Mouse (Mus musculus) bone marrow macrophage, adult 2 months (primary cell): ENCODE data around the gene Cd83. TPM values are rescaled to one million over a fixed set of nuclear protein-coding genes. Genes with fewer than 3 reads are reported as not detected.

ENCODE experiments used
- H3K27ac ChIP-seq: 2 replicates; pipeline ENCODE4 v1.5.1; 2012; ENCODE audit warnings: low read depth, low read length; ENCODE audit not compliant: insufficient read depth
- H3K4me1 ChIP-seq: 2 replicates; pipeline ENCODE4 v1.6.1; 2012; ENCODE audit warnings: low read length; ENCODE audit not compliant: control insufficient read depth, insufficient read depth
- H3K4me3 ChIP-seq: 2 replicates; pipeline ENCODE4 v1.5.1; 2012; ENCODE audit warnings: mild to moderate bottlenecking, low read length, moderate library complexity; ENCODE audit not compliant: insufficient read depth
- CTCF ChIP-seq: IDR thresholded peaks from 2 replicates; pipeline ENCODE4 v1.5.1; 2012; ENCODE audit warnings: low read depth, mild to moderate bottlenecking, low read length, moderate library complexity
- POLR2A ChIP-seq: IDR thresholded peaks from 2 replicates; pipeline ENCODE4 v1.6.1; 2012; ENCODE audit warnings: mild to moderate bottlenecking, low read depth, low read length, borderline replicate concordance
- polyA plus RNA-seq: library from polyadenylated mRNA; stranded (reverse); fragments of >200 nt; gene quantifications from 2 replicates; pipeline ENCODE4 v1.2.4, GENCODE M21; 2012; ENCODE audit not compliant: missing spikeins, insufficient read depth, insufficient read length

The Cd83 gene
- polyA plus RNA-seq, 1 experiment: 44.5 TPM

DNA sequence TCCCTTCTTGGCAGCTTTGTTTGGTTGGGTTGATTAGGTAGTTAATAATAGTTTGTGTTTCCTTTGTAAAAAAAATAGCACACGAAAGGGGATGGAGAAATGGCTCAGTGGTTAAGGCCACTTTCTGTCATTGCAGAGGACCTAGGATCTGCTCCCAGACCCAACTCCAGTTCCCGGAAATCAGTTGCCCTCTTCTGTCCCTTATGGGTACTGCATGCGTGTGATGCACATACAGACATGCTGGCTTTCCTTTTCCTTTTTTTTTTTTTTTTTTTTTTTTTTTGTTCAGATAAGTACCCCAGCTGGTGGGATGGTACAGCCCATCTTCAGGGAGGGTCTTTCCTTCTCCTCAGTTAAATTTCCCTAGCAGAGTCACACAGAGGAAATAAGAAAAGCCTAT lies 20.1 kb downstream of the Cd83 start:
- TF ChIP-seq CTCF: no peak

DNA sequence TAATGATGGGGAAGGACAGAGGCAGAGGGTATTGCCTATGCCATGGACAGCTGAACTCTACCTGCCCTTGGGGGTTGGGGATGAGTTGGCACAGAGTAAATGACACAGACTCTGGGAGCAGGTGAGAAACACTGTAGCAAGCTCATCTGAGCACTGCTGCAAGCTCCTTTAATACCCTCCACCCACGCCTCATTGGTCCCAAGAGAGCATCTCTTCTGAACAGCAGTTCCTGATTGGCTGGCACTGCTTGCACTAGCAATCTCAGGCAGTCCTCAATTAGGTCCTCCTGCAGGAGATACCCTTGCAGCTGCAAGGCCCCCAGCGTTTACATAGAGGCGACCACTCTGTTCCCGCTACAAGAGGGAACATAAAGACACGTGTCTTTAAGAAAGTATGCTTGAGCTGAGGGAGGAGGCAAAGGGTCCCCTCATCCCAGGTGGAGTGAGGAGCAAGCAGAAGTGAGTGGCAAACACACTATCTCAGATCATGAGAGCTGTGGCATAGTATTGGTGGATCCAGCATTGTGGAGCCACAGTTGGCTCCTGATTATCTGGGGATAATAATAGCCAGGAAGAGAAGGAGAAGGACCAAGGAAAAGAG lies 20.7 kb downstream of the Cd83 start:
- Histone ChIP-seq H3K27ac (no peak overlapping the region), H3K4me3 (no peak overlapping the region), H3K4me1 (peaks cover 20% of the 10 kb centered on the region)
- TF ChIP-seq CTCF: no peak
- TF ChIP-seq POLR2A: no peak

More for the DNA sequence above, 20.1 kb downstream of the Cd83 start:
- Histone ChIP-seq H3K4me3 (no peak overlapping the region), H3K27ac (no peak overlapping the region), H3K4me1 (peaks cover 20% of the 10 kb centered on the region)

- no peak for TF ChIP-seq POLR2A
- TF ChIP-seq CTCF: no peak
- peaks cover 18% of the 10 kb centered on the region for H3K4me1 ChIP-seq
- no peak overlapping the region for H3K27ac ChIP-seq
- no peak overlapping the region for H3K4me3 ChIP-seq
Observed at GRCm38 (mm10) chr13:43806371-43807271, 22.0 kb downstream of the Cd83 start.

- TF ChIP-seq POLR2A (no peak), CTCF (no peak)
- Histone ChIP-seq H3K27ac (no peak overlapping the region), H3K4me3 (no peak overlapping the region), H3K4me1 (peaks cover 14% of the 10 kb centered on the region)
Observed at GRCm38 (mm10) chr13:43807272-43807675, 22.7 kb downstream of the Cd83 start.

DNA sequence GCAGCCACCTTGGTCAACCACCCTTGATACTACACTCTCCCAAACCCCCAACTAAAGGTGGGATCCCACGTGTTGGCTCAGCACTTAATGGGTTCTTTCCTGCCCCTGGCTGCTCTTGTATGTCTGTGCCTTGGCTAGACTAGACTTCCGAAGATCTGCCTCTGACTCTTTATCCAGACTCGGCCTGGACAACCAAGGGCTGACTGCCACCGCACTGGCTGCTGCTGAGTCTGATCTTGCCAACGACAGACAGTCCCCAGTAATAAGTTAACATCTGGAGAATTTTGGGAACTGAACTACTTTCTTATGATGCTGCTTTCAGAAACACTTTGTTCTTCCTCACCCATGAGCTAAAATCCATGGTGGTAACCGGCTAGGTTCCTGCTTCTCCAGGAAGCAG lies 26.0 kb downstream of the Cd83 start:
- Histone ChIP-seq H3K27ac (no peak overlapping the region), H3K4me1 (no peaks in the 10 kb centered on the region), H3K4me3 (no peak overlapping the region)
- TF ChIP-seq CTCF (no peak), POLR2A (no peak)

DNA sequence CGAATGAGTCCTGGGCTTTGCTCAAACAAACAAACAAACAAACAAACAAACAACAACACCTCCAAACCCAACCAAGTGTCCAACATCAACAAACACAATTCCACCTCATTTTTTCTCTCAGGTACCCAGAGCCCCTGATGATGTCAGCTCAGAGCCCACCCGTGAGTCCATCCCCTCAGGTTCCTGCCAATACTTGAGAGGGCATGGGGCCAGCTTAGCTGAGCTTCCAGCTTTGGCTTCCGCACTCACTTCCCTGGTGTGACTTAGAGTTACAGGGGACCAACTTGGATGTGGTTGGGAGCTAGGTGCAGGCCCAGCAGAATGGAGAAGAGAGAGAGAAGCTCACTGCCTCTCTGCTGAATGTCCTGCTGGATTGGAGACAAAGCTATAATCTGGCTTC lies 27.3 kb downstream of the Cd83 start:
- TF ChIP-seq CTCF (no peak), POLR2A (no peak)
- Histone ChIP-seq H3K4me1 (no peaks in the 10 kb centered on the region), H3K27ac (no peak overlapping the region)

DNA sequence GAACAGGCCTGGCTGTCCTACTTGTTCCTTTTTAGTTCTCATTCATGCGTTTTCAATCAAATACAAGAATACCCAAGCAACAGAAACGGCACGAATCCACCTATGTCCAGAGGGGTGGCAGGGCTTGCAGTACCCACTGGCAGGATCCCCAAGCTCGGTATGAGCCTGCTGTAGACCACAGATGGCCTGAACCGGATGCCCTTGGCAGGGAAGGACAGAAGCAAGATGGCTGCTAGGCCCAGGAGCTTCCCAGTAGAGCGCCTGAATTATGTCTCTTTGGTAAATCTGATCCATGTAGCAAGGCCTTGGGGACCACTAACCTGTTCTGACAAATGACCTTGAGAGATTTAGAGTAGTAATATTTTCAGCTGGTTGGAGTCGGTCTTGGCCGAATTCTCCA lies 28.9 kb downstream of the Cd83 start:
- no peaks in the 10 kb centered on the region for H3K4me1 ChIP-seq
- H3K27ac ChIP-seq: no peak overlapping the region
- no peak overlapping the region for H3K4me3 ChIP-seq
- TF ChIP-seq CTCF (no peak), POLR2A (no peak)

More for the DNA sequence above, 27.3 kb downstream of the Cd83 start:
- H3K4me3 ChIP-seq: no peak overlapping the region

GRCm38 (mm10) chr13:43817461-43817860 lies 32.9 kb downstream of the Cd83 start:
- TF ChIP-seq POLR2A (no peak), CTCF (no peak)
- no peak overlapping the region for H3K4me3 ChIP-seq
- H3K27ac ChIP-seq: no peak overlapping the region

GRCm38 (mm10) chr13:43818307-43819019 lies 33.9 kb downstream of the Cd83 start:
- no peaks in the 10 kb centered on the region for H3K4me1 ChIP-seq
- no peak overlapping the region for H3K4me3 ChIP-seq
- TF ChIP-seq CTCF (no peak), POLR2A (no peak)
- no peak overlapping the region for H3K27ac ChIP-seq

More at GRCm38 (mm10) chr13:43817461-43817860, 32.9 kb downstream of the Cd83 start:
- H3K4me1 ChIP-seq: no peaks in the 10 kb centered on the region

- Histone ChIP-seq H3K4me1 (no peaks in the 10 kb centered on the region), H3K27ac (no peak overlapping the region), H3K4me3 (no peak overlapping the region)
- no peak for TF ChIP-seq POLR2A
- no peak for TF ChIP-seq CTCF
Observed at GRCm38 (mm10) chr13:43819020-43819310, 34.4 kb downstream of the Cd83 start.
